In the genomic region with DNA sequence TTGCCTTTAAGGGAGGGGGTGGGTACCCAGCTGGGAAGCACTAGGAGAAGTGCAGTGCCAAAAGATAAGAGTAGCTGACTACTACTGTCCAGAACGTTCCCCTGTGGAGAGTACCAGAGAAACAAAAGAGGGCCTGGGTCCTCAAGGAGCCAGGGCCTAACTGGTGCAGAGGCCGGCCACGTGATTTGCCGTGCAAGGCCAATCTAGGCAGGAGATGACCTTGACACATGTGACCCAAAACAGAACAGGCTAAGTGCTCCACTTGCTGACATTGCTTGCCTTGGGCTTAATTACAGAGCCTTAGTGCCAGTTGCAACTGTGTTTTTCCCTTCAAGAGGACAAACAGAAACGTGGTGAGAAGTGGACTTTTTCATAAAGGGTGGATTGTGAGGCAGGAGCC, we compare ENCODE assay signal across 36 mouse cellular contexts. TPM values are rescaled to one million over a fixed set of nuclear protein-coding genes. Genes with fewer than 3 reads are reported as not detected.
DNase-seq lines count a peak whose midpoint lies in the region; ATAC-seq and TF ChIP-seq lines count a peak whose summit lies in the region.
"Had no signal": no experiment of that assay in that cellular context is flagged by ENCODE, and none has a peak within 500 bp of the region (broad histone marks: within the 10 kb centered on the region; RNA-seq: fewer than 3 reads in every experiment).

No protein-coding gene starts in this region.

- no peaks in the 10 kb centered on the region for H3K27me3 ChIP-seq in heart, embryonic 13.5 days (replicated peaks)
- H3K27me3 ChIP-seq in kidney, adult 2 months (replicated peaks; ENCODE audit: control insufficient read depth, insufficient read depth, low read length) = no peaks in the 10 kb centered on the region
- no peaks in the 10 kb centered on the region for H3K27me3 ChIP-seq in forebrain, embryonic 12.5 days
- H3K27me3 ChIP-seq: CH12.LX; embryonic facial prominence, embryonic 12.5 days; forebrain, embryonic 13.5 days; hindbrain, embryonic 15.5 days; kidney, embryonic 15.5 days; limb, embryonic 13.5 days; midbrain, embryonic 13.5 days had no signal

- WGBS in heart, embryonic 13.5 days = 41% methylated on average over 5 of the region's 5 CpGs
- WGBS in kidney, adult 2 months = 66% methylated on average over 5 of the region's 5 CpGs
- WGBS in forebrain, embryonic 12.5 days = 71% methylated on average over 5 of the region's 5 CpGs

- no peak overlapping the region for H3K4me3 ChIP-seq in heart, embryonic 13.5 days
- no peak overlapping the region for H3K4me3 ChIP-seq in kidney, adult 2 months (ENCODE audit: insufficient read depth, low read depth, low read length)
- H3K4me3 ChIP-seq in forebrain, embryonic 12.5 days (replicated peaks) = no peak overlapping the region
- H3K4me3 ChIP-seq: embryonic facial prominence, embryonic 12.5 days; erythroblast, embryonic 14.5 days; forebrain, embryonic 13.5 days; hindbrain, embryonic 15.5 days; kidney, embryonic 15.5 days; limb, embryonic 13.5 days; megakaryocyte, embryonic 14.5 days; midbrain, embryonic 13.5 days had no signal

- H3K9ac ChIP-seq in heart, embryonic 13.5 days = no peak overlapping the region
- H3K9ac ChIP-seq in forebrain, embryonic 12.5 days = no peak overlapping the region
- H3K9ac ChIP-seq: embryonic facial prominence, embryonic 12.5 days; forebrain, embryonic 13.5 days; hindbrain, embryonic 15.5 days; kidney, embryonic 15.5 days; limb, embryonic 13.5 days; liver, embryonic 14.5 days; lung, embryonic 14.5 days; midbrain, embryonic 13.5 days had no signal

- peaks cover 51% of the 10 kb centered on the region for H3K4me1 ChIP-seq in heart, embryonic 13.5 days
- H3K4me1 ChIP-seq in kidney, adult 2 months (ENCODE audit: control insufficient read depth, insufficient read depth, low read length) = peaks cover 7% of the 10 kb centered on the region; the same call in 1 of the 2 replicates
- peaks cover 7% of the 10 kb centered on the region for H3K4me1 ChIP-seq in forebrain, embryonic 12.5 days
- H3K4me1 ChIP-seq: embryonic facial prominence, embryonic 12.5 days had no signal

- no peak for TF ChIP-seq CTCF in kidney, adult 2 months (conservative IDR thresholded peaks at IDR 0.05; ENCODE audit: insufficient read depth, insufficient read length, low read depth, low read length)

- H3K27ac ChIP-seq in heart, embryonic 13.5 days (replicated peaks) = peak overlapping the region; percentile 61
- H3K27ac ChIP-seq in kidney, adult 2 months (ENCODE audit: insufficient read depth, low read depth, low read length) = peak overlapping the region; percentile 25
- no peak overlapping the region for H3K27ac ChIP-seq in forebrain, embryonic 12.5 days
- H3K27ac ChIP-seq: embryonic facial prominence, embryonic 12.5 days; forebrain, embryonic 13.5 days; hindbrain, embryonic 15.5 days; kidney, embryonic 15.5 days; limb, embryonic 13.5 days; liver, embryonic 14.5 days; midbrain, embryonic 13.5 days had no signal

- H3K4me2 ChIP-seq in heart, embryonic 13.5 days = no peak overlapping the region
- no peak overlapping the region for H3K4me2 ChIP-seq in forebrain, embryonic 12.5 days
- H3K4me2 ChIP-seq: embryonic facial prominence, embryonic 12.5 days; forebrain, embryonic 13.5 days; hindbrain, embryonic 15.5 days; kidney, embryonic 15.5 days; limb, embryonic 13.5 days; lung, embryonic 14.5 days; midbrain, embryonic 13.5 days had no signal

- ATAC-seq in heart, embryonic 13.5 days (ENCODE audit: extremely low read depth, insufficient number of reproducible peaks, low FRiP score, low TSS enrichment) = 0 out of 2 replicates have a peak, but pooled peaks have one; percentile 9
- ATAC-seq in forebrain, embryonic 12.5 days (ENCODE audit: low FRiP score) = no peak
- ATAC-seq: forebrain, embryonic 13.5 days; midbrain, embryonic 13.5 days had no signal

- no peaks in the 10 kb centered on the region for H3K9me3 ChIP-seq in heart, embryonic 13.5 days
- H3K9me3 ChIP-seq in forebrain, embryonic 12.5 days = no peaks in the 10 kb centered on the region
- H3K9me3 ChIP-seq: embryonic facial prominence, embryonic 12.5 days; forebrain, embryonic 13.5 days; hindbrain, embryonic 15.5 days; kidney, embryonic 15.5 days; limb, embryonic 13.5 days; megakaryocyte, embryonic 14.5 days; midbrain, embryonic 13.5 days had no signal

- TF ChIP-seq POLR2A in kidney, adult 2 months (IDR thresholded peaks at IDR 0.05; ENCODE audit: low read depth, low read length) = no peak

- H3K36me3 ChIP-seq in heart, embryonic 13.5 days = peaks cover 81% of the 10 kb centered on the region
- peaks cover 1% of the 10 kb centered on the region; the same call in 1 of the 2 replicates for H3K36me3 ChIP-seq in kidney, adult 2 months (ENCODE audit: control insufficient read depth, insufficient read depth, low read length)
- peaks cover 50% of the 10 kb centered on the region for H3K36me3 ChIP-seq in forebrain, embryonic 12.5 days (replicated peaks)

- DNase-seq in heart, adult 8-10 months (ENCODE audit: low spot score) = no peak
- peak; percentile 38 for DNase-seq in kidney, adult 2 months
- DNase-seq in kidney, postnatal 14 days = no peak
- DNase-seq in ES-CJ7 (ENCODE audit: low read depth, low spot score) = peak; percentile 45
- DNase-seq in ZHBTc4 (ENCODE audit: low read depth, low spot score) = peak; percentile 73
- DNase-seq: B cell, adult 2 months; cerebellum, adult 18-20 months; cerebellum, postnatal 14 days; layer of hippocampus, postnatal 36 days; lung, embryonic 14.5 days; lung, postnatal 36 days; thymus, adult 18-20 months; thymus, postnatal 4 days had no signal

RNA-seq across cellular contexts. Expression of a gene that starts 15.7 kb away (rescaled TPM):
- polyA plus RNA-seq in heart, embryonic 13.5 days (2015; fragmentation: Nextera tagmentation; extraction: Ambion mirVana) = not detected in 2 replicates
- total RNA-seq in heart, adult 8-10 months (2022) = not detected
- polyA plus RNA-seq in kidney, adult 2 months (2012; rRNA removed) = not detected in 2 replicates
- polyA plus RNA-seq in forebrain, embryonic 12.5 days (2016; fragmentation: Nextera tagmentation; extraction: Ambion mirVana) = 0.42 TPM in 1 of 2 replicates, not detected in the other
- total RNA-seq: adrenal gland, adult 2 months; CH12.LX; gastrocnemius, adult 18-20 months; hematopoietic stem cell, adult 5-6 weeks; layer of hippocampus, adult 18-20 months; layer of hippocampus, postnatal 36 days; monocyte, adult 5-6 weeks; neutrophil, adult 5-6 weeks had no signal
- polyA plus RNA-seq: adrenal gland, adult 2 months; embryonic facial prominence, embryonic 12.5 days; erythroblast, embryonic 14.5 days; forebrain, embryonic 13.5 days; gonadal fat pad, adult 2 months; hindbrain, embryonic 15.5 days; intestine, embryonic 14.5 days; kidney, embryonic 15.5 days; limb, embryonic 13.5 days; liver, embryonic 14.5 days; lung, embryonic 14.5 days; small intestine, adult 2 months; stomach, embryonic 16.5 days had no signal

RNA-seq across cellular contexts. Expression of a gene that starts 53.0 kb away (rescaled TPM):
- polyA plus RNA-seq in heart, embryonic 13.5 days (2015; fragmentation: Nextera tagmentation; extraction: Ambion mirVana) = 0.05 and 0.13 TPM in 2 replicates
- total RNA-seq in heart, adult 8-10 months (2022) = under 1 TPM in 3 of 4 experiments, not detected in 1; 0.06 to 0.17 (median 0.11) TPM
- polyA plus RNA-seq in kidney, adult 2 months (2012; rRNA removed) = 0.37 and 3.0 TPM in 2 replicates
- not detected in 2 replicates for polyA plus RNA-seq in forebrain, embryonic 12.5 days (2016; fragmentation: Nextera tagmentation; extraction: Ambion mirVana)
- total RNA-seq: gastrocnemius, adult 18-20 months; hematopoietic stem cell, adult 5-6 weeks; layer of hippocampus, postnatal 36 days; left cerebral cortex, postnatal 10 days had no signal
- polyA plus RNA-seq: erythroblast, embryonic 14.5 days had no signal

Comparison
In these comparisons a context has a peak if more than half of its experiments do, and no peak if none do; other contexts are left out.
1. DNase-seq: peak in kidney, adult 2 months (single experiment), ES-CJ7 (single experiment) and ZHBTc4 (single experiment); none in heart, adult 8-10 months (single experiment) and kidney, postnatal 14 days (single experiment).